Mouse (Mus musculus) cerebellum, adult 2 months (tissue): ENCODE measurements around the gene Adra1d.

Experiments
- CTCF ChIP-seq: fragments of 200-500 bp; IDR thresholded peaks from 2 replicates; pipeline ENCODE4 v1.5.1; 2011; ENCODE audit warnings: low read depth, mild to moderate bottlenecking, control low read depth, low read length, moderate library complexity, borderline replicate concordance; ENCODE audit not compliant: insufficient read depth
- POLR2A ChIP-seq: fragments of 200-500 bp; IDR thresholded peaks from 2 replicates; pipeline ENCODE4 v1.6.1; 2011; ENCODE audit warnings: low read length, control low read depth, borderline replicate concordance; ENCODE audit not compliant: insufficient read depth

DNA sequence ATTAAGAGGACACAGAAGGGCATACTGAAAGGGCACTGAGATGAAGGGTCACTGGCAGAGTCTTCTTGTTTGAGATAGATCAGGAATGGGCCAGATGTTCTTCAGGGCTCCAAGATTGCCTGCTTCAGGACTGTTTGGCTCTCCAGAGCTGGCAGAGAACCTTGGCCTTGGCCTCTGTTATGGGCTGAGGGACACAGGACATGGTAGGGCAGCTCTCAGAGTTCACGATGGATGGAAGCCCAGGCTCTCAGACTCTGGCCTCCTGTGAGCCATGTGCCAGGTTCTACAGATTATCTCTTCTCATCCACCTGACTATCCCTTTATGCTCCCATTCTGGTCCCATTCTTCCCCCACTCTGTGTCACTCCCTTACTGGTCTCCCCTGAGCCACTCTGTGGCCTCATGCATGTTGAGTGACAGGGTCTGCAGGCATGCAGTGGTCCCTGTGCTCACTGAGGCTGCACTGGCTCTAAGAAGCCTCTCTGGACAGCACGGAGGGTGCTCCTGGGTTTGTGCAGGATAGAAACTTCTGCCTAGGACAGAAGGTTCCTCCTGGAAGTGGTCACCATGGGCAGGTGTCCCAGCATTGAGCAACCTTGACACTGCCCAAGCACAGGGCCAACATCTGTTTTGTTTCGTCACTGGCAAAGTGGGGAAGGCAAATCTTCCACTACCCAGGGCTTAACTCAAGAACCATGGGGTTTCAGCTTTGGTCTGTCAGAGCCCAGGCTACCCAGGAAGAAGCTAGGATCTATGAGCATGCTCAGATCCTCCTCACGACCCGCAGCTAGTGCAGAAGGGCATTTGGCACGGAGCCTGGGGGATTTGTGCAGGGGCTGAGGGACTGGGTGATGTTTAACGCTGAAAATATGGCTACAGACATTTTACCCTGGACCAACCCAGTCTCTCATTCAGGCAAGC, 10.1 kb downstream of the Adra1d start:
- TF ChIP-seq CTCF (no peak), POLR2A (no peak)
